Mouse (Mus musculus) megakaryocyte progenitor cell, adult 5-6 weeks (primary cell): Measurements from ENCODE around the gene B3gnt2. TPM values are rescaled to one million over a fixed set of nuclear protein-coding genes. Genes with fewer than 3 reads are reported as not detected.

Source experiments
- ATAC-seq: replicated peaks from 2 replicates; pipeline ENCODE4 v1.8.0; 2016; ENCODE audit warnings: mild to moderate bottlenecking, moderate TSS enrichment, inconsistent platforms; ENCODE audit not compliant: poor library complexity
- total RNA-seq, 2 experiments: library from RNA; stranded (forward) in 1 of 2; stranded (reverse) in 1 of 2; fragments of 157-497, 149-512 nt in 1 of 2; fragments of 200-1000 nt in 1 of 2; gene quantifications; 2 replicates each; pipeline versions ENCODE4 v1.2.3 to v1.2.4; 2015 to 2017

The B3gnt2 gene
- total RNA-seq, 2 experiments from 2014 or later: 8.6 to 14.7 TPM

GRCm38 (mm10) chr11:22850077-22850476, 10.7 kb downstream of the B3gnt2 start:
- peak; percentile 32 for ATAC-seq

GRCm38 (mm10) chr11:22848649-22849195, 12.0 kb downstream of the B3gnt2 start:
- ATAC-seq: 0 out of 2 replicates have a peak, but pooled peaks have one; percentile 9

- ATAC-seq: 0 out of 2 replicates have a peak, but pooled peaks have one; percentile 5
Observed at GRCm38 (mm10) chr11:22847732-22848648, 12.8 kb downstream of the B3gnt2 start.

- peak; percentile 18 for ATAC-seq
Observed at GRCm38 (mm10) chr11:22846960-22847731, 13.6 kb downstream of the B3gnt2 start.

GRCm38 (mm10) chr11:22846093-22846835, 14.5 kb downstream of the B3gnt2 start:
- ATAC-seq: no peak

- no peak for ATAC-seq
Observed at GRCm38 (mm10) chr11:22844754-22845718, 15.7 kb downstream of the B3gnt2 start.

GRCm38 (mm10) chr11:22839456-22839855, 21.3 kb downstream of the B3gnt2 start:
- no peak for ATAC-seq

- no peak for ATAC-seq
Observed at GRCm38 (mm10) chr11:22838361-22838760, 22.4 kb downstream of the B3gnt2 start.

- no peak for ATAC-seq
Observed at GRCm38 (mm10) chr11:22836269-22836668, 24.5 kb downstream of the B3gnt2 start.

- no peak for ATAC-seq
Observed at GRCm38 (mm10) chr11:22832600-22832999, 28.2 kb downstream of the B3gnt2 start.

- ATAC-seq: no peak
Observed at GRCm38 (mm10) chr11:22831916-22832315, 28.8 kb downstream of the B3gnt2 start.

- peak; percentile 12; the same call in 1 of the 2 replicates for ATAC-seq
Observed at GRCm38 (mm10) chr11:22830684-22831083, 30.1 kb downstream of the B3gnt2 start.

- ATAC-seq: no peak
Observed at GRCm38 (mm10) chr11:22830179-22830611, 30.6 kb downstream of the B3gnt2 start.

GRCm38 (mm10) chr11:22828988-22829632, 31.7 kb downstream of the B3gnt2 start:
- peak; percentile 1; the same call in 1 of the 2 replicates for ATAC-seq

- ATAC-seq: no peak
Observed at GRCm38 (mm10) chr11:22827514-22828080, 33.2 kb downstream of the B3gnt2 start.

GRCm38 (mm10) chr11:22826665-22827064, 34.1 kb downstream of the B3gnt2 start:
- no peak for ATAC-seq

GRCm38 (mm10) chr11:22826051-22826450, 34.7 kb downstream of the B3gnt2 start:
- no peak for ATAC-seq

GRCm38 (mm10) chr11:22825548-22825947, 35.2 kb downstream of the B3gnt2 start:
- ATAC-seq: no peak
